In the genomic region with DNA sequence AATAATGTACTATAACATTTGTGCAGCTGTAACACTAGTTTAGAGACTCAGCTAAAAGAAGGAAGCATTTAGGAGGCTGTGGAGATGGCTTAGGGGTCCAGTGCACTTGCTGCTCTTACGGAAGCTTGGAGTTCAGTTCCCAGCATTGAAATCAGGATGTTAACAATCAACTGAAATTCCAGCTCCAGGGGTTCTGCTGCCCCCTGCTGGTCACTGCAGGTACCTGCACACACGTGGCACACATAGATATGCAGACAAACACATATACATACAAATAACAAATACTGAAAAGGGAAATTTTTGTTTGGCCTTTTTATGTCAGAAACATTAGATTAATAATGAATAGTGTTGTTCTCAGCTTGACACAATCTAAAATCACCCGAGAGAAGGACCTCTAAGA, we compare ENCODE assay signal across 23 mouse cellular contexts.
DNase-seq lines count a peak whose midpoint lies in the region; ATAC-seq and TF ChIP-seq lines count a peak whose summit lies in the region.
"Had no signal": no experiment of that assay in that cellular context is flagged by ENCODE, and none has a peak within 500 bp of the region (broad histone marks: within the 10 kb centered on the region; RNA-seq: fewer than 3 reads in every experiment).

No protein-coding gene starts in this region.

- no peaks in the 10 kb centered on the region for H3K36me3 ChIP-seq in kidney, adult 2 months (ENCODE audit: control insufficient read depth, insufficient read depth, low read length)
- no peaks in the 10 kb centered on the region for H3K36me3 ChIP-seq in kidney, embryonic 14.5 days (ENCODE audit: control insufficient read depth, insufficient read depth, low read length)
- no peaks in the 10 kb centered on the region for H3K36me3 ChIP-seq in lung, postnatal 0 days (ENCODE audit: insufficient read depth, low read length)
- no peaks in the 10 kb centered on the region for H3K36me3 ChIP-seq in small intestine, adult 2 months (ENCODE audit: control insufficient read depth, insufficient read depth, low read length)
- H3K36me3 ChIP-seq: embryonic facial prominence, embryonic 10.5 days; forebrain, embryonic 12.5 days; G1E; intestine, embryonic 15.5 days; limb, embryonic 12.5 days had no signal

- H3K4me2 ChIP-seq in kidney, embryonic 14.5 days (replicated peaks; ENCODE audit: low read depth, low read length) = no peak overlapping the region
- no peak overlapping the region for H3K4me2 ChIP-seq in lung, postnatal 0 days (replicated peaks; ENCODE audit: low read depth, low read length)
- H3K4me2 ChIP-seq: forebrain, embryonic 12.5 days; heart, embryonic 11.5 days; hindbrain, embryonic 14.5 days; intestine, embryonic 15.5 days; limb, embryonic 12.5 days had no signal

- H3K27me3 ChIP-seq in kidney, adult 2 months (replicated peaks; ENCODE audit: control insufficient read depth, insufficient read depth, low read length) = no peaks in the 10 kb centered on the region
- H3K27me3 ChIP-seq in kidney, embryonic 14.5 days (ENCODE audit: control insufficient read depth, insufficient read depth, low read length) = no peaks in the 10 kb centered on the region
- no peaks in the 10 kb centered on the region for H3K27me3 ChIP-seq in lung, postnatal 0 days (replicated peaks; ENCODE audit: insufficient read depth, low read length)
- no peaks in the 10 kb centered on the region for H3K27me3 ChIP-seq in small intestine, adult 2 months (ENCODE audit: control insufficient read depth, insufficient read depth, low read length)
- H3K27me3 ChIP-seq: forebrain, embryonic 12.5 days; intestine, embryonic 15.5 days; limb, embryonic 12.5 days had no signal

- no peak overlapping the region for H3K9ac ChIP-seq in kidney, embryonic 14.5 days (ENCODE audit: low read depth, low read length)
- no peak overlapping the region for H3K9ac ChIP-seq in lung, postnatal 0 days (replicated peaks; ENCODE audit: low read depth)
- H3K9ac ChIP-seq: forebrain, embryonic 12.5 days; hindbrain, embryonic 14.5 days; intestine, embryonic 15.5 days; limb, embryonic 12.5 days had no signal

- WGBS in kidney, adult 2 months = 92% methylated on average over 3 of the region's 3 CpGs
- WGBS in kidney, embryonic 14.5 days = 90% methylated on average over 3 of the region's 3 CpGs
- 93% methylated on average over 3 of the region's 3 CpGs for WGBS in lung, postnatal 0 days
- 84% methylated on average over 3 of the region's 3 CpGs for WGBS in small intestine, adult 2 months

- no peak for TF ChIP-seq POLR2A in kidney, adult 2 months (IDR thresholded peaks at IDR 0.05; ENCODE audit: low read depth, low read length)
- no peak for TF ChIP-seq POLR2A in small intestine, adult 2 months (IDR thresholded peaks at IDR 0.05; ENCODE audit: low read depth, low read length)

- no peak overlapping the region for H3K27ac ChIP-seq in kidney, adult 2 months (ENCODE audit: insufficient read depth, low read depth, low read length)
- H3K27ac ChIP-seq in kidney, embryonic 14.5 days (ENCODE audit: low read depth, low read length) = no peak overlapping the region
- H3K27ac ChIP-seq in lung, postnatal 0 days (ENCODE audit: low read length) = no peak overlapping the region
- H3K27ac ChIP-seq in small intestine, adult 2 months (ENCODE audit: insufficient read depth, low read depth, low read length) = no peak overlapping the region
- H3K27ac ChIP-seq: embryonic facial prominence, embryonic 10.5 days; forebrain, embryonic 12.5 days; hindbrain, embryonic 14.5 days; intestine, embryonic 15.5 days; limb, embryonic 12.5 days had no signal

- no peak for ATAC-seq in kidney, embryonic 14.5 days (ENCODE audit: low FRiP score, low TSS enrichment)
- no peak for ATAC-seq in lung, postnatal 0 days
- no peak for ATAC-seq in megakaryocyte progenitor cell, adult 5-6 weeks (replicated peaks; ENCODE audit: poor library complexity)
- ATAC-seq: intestine, embryonic 15.5 days had no signal

- no peak for TF ChIP-seq EP300 in lung, postnatal 0 days (IDR thresholded peaks at IDR 0.05)

- no peak overlapping the region for H3K4me3 ChIP-seq in kidney, adult 2 months (ENCODE audit: insufficient read depth, low read depth, low read length)
- no peak overlapping the region for H3K4me3 ChIP-seq in kidney, embryonic 14.5 days (ENCODE audit: low read length)
- no peak overlapping the region for H3K4me3 ChIP-seq in lung, postnatal 0 days (ENCODE audit: low read depth, low read length)
- H3K4me3 ChIP-seq in small intestine, adult 2 months (ENCODE audit: low read depth, low read length) = no peak overlapping the region
- H3K4me3 ChIP-seq: embryonic facial prominence, embryonic 10.5 days; forebrain, embryonic 12.5 days; intestine, embryonic 15.5 days; limb, embryonic 12.5 days had no signal

- peaks cover 3% of the 10 kb centered on the region; the same call in 1 of the 2 replicates for H3K9me3 ChIP-seq in kidney, embryonic 14.5 days (ENCODE audit: control insufficient read depth, low read length)
- peaks cover 2% of the 10 kb centered on the region for H3K9me3 ChIP-seq in lung, postnatal 0 days (ENCODE audit: low read length)
- H3K9me3 ChIP-seq: intestine, embryonic 15.5 days had no signal

- 0 out of 2 replicates have a peak, but pooled peaks have one; percentile 13 for TF ChIP-seq CTCF in kidney, adult 2 months (conservative IDR thresholded peaks at IDR 0.05; ENCODE audit: insufficient read depth, insufficient read length, low read depth, low read length)
- peak; percentile 20; the same call in 1 of the 2 replicates for TF ChIP-seq CTCF in lung, postnatal 0 days (IDR thresholded peaks at IDR 0.05)
- peak; percentile 22; the same call in 1 of the 2 replicates for TF ChIP-seq CTCF in small intestine, adult 2 months (IDR thresholded peaks at IDR 0.05; ENCODE audit: extremely low read depth, insufficient read length, insufficient replicate concordance, low read depth, low read length)

- no peaks in the 10 kb centered on the region for H3K4me1 ChIP-seq in kidney, adult 2 months (ENCODE audit: control insufficient read depth, insufficient read depth, low read length)
- H3K4me1 ChIP-seq in kidney, embryonic 14.5 days (ENCODE audit: control insufficient read depth, insufficient read depth, low read length) = no peaks in the 10 kb centered on the region
- no peaks in the 10 kb centered on the region for H3K4me1 ChIP-seq in lung, postnatal 0 days (ENCODE audit: insufficient read depth, low read depth, low read length)
- no peaks in the 10 kb centered on the region for H3K4me1 ChIP-seq in small intestine, adult 2 months (ENCODE audit: control insufficient read depth, insufficient read depth, insufficient read length, low read length)
- H3K4me1 ChIP-seq: forebrain, embryonic 12.5 days; intestine, embryonic 15.5 days had no signal

- DNase-seq in kidney, adult 2 months = no peak
- no peak for DNase-seq in lung, postnatal 0 days (ENCODE audit: low spot score)
- no peak for DNase-seq in lung, postnatal 25 days (ENCODE audit: low spot score)
- DNase-seq in R1 (ENCODE audit: low read depth, low spot score) = peak; percentile 53
- DNase-seq: adrenal gland, postnatal 36 days; cerebellum, adult 2 months; gastrocnemius, postnatal 36 days; heart, postnatal 10 days; kidney, postnatal 14 days; lung, adult 18-20 months; lung, postnatal 36 days; retina, postnatal 1 day; thymus, postnatal 25 days had no signal
